Mouse (Mus musculus): ENCODE results near the gene Cacng3. TPM values are rescaled to one million over a fixed set of nuclear protein-coding genes. Genes with fewer than 3 reads are reported as not detected.
A peak's percentile ranks its signal among the peaks of the same experiment; 100 is the strongest.

The Cacng3 gene
- polyA plus RNA-seq, 1 experiment from 2014 or later, result 8.2 TPM

- no peaks in the 10 kb centered on the region for H3K4me1 ChIP-seq (replicated peaks)
- no peak overlapping the region for H3K27ac ChIP-seq
- no peak overlapping the region for H3K4me2 ChIP-seq (replicated peaks)
- H3K27me3 ChIP-seq, result no peaks in the 10 kb centered on the region
- H3K4me3 ChIP-seq (replicated peaks), result no peak overlapping the region
- H3K36me3 ChIP-seq, result no peaks in the 10 kb centered on the region
- H3K9ac ChIP-seq (replicated peaks), result no peak overlapping the region
- no peaks in the 10 kb centered on the region for H3K9me3 ChIP-seq
- WGBS, result 43% methylated on average over 5 of the region's 5 CpGs
- no peak for ATAC-seq
These were observed 53.1 kb downstream of the Cacng3 start for GRCm38 (mm10) chr7:122723358-122723876.

DNA sequence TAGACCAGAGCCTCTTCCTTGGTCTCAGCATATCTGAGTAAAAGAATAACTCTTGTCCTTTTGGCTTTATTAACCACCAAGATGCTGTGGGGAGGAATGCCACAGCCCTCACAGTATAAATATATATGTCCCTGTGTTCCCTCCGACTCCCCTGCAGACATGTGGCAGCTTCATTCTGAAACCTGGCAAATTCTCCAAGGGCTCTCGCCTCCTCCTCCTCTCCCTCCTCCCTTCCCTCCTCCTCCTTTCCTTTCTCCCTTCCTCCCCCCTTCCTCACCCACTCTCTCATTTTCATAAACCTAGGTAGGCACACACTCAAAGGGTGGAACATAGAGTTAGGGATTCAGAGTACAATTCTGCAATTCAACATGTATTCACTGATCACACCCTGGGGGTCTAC lies 56.1 kb downstream of the Cacng3 start:
- WGBS, result 86% methylated on average over 2 of the region's 2 CpGs
- H3K9me3 ChIP-seq, result no peaks in the 10 kb centered on the region

GRCm38 (mm10) chr7:122728186-122728585 lies 57.9 kb downstream of the Cacng3 start:
- no peak overlapping the region for H3K4me3 ChIP-seq (replicated peaks)
- H3K9ac ChIP-seq (replicated peaks), result no peak overlapping the region
- no peak overlapping the region for H3K27ac ChIP-seq
- H3K9me3 ChIP-seq, result no peaks in the 10 kb centered on the region
- no peaks in the 10 kb centered on the region for H3K4me1 ChIP-seq (replicated peaks)
- WGBS, result 97% methylated on average over 8 of the region's 8 CpGs
- ATAC-seq, result no peak
- H3K36me3 ChIP-seq, result no peaks in the 10 kb centered on the region
- H3K4me2 ChIP-seq (replicated peaks), result no peak overlapping the region
- H3K27me3 ChIP-seq, result no peaks in the 10 kb centered on the region

More for the DNA sequence above, 56.1 kb downstream of the Cacng3 start:
- no peaks in the 10 kb centered on the region for H3K27me3 ChIP-seq
- H3K9ac ChIP-seq (replicated peaks), result no peak overlapping the region
- no peaks in the 10 kb centered on the region for H3K36me3 ChIP-seq
- H3K27ac ChIP-seq, result no peak overlapping the region
- H3K4me2 ChIP-seq (replicated peaks), result no peak overlapping the region
- ATAC-seq, result no peak
- H3K4me3 ChIP-seq (replicated peaks), result no peak overlapping the region
- H3K4me1 ChIP-seq (replicated peaks), result no peaks in the 10 kb centered on the region

- no peaks in the 10 kb centered on the region for H3K4me1 ChIP-seq (replicated peaks)
- no peak overlapping the region for H3K27ac ChIP-seq
- H3K9ac ChIP-seq (replicated peaks), result no peak overlapping the region
- H3K36me3 ChIP-seq, result no peaks in the 10 kb centered on the region
- WGBS, result 40% methylated on average over 7 of the region's 7 CpGs
- no peak overlapping the region for H3K4me2 ChIP-seq (replicated peaks)
- ATAC-seq, result no peak
- H3K27me3 ChIP-seq, result no peaks in the 10 kb centered on the region
- no peak overlapping the region for H3K4me3 ChIP-seq (replicated peaks)
- H3K9me3 ChIP-seq, result no peaks in the 10 kb centered on the region
These were observed 58.6 kb downstream of the Cacng3 start for GRCm38 (mm10) chr7:122728846-122729245.

- Histone ChIP-seq H3K9me3 (no peaks in the 10 kb centered on the region), H3K9ac (replicated peaks) (no peak overlapping the region), H3K36me3 (no peaks in the 10 kb centered on the region), H3K27me3 (no peaks in the 10 kb centered on the region), H3K4me2 (replicated peaks) (no peak overlapping the region), H3K4me3 (replicated peaks) (no peak overlapping the region), H3K4me1 (replicated peaks) (peaks cover 25% of the 10 kb centered on the region), H3K27ac (peak overlapping the region; percentile 21; the same call in 1 of the 2 replicates)
- ATAC-seq, result no peak
- WGBS, result 32% methylated on average over 11 of the region's 11 CpGs
These were observed 65.0 kb downstream of the Cacng3 start for GRCm38 (mm10) chr7:122735323-122735722.

GRCm38 (mm10) chr7:122738541-122738940 lies 68.2 kb downstream of the Cacng3 start:
- Histone ChIP-seq H3K9ac (replicated peaks) (no peak overlapping the region), H3K4me1 (replicated peaks) (peaks cover 25% of the 10 kb centered on the region), H3K36me3 (no peaks in the 10 kb centered on the region), H3K27ac (0 out of 2 replicates have a peak overlapping the region, but pooled peaks have one; percentile 4), H3K9me3 (no peaks in the 10 kb centered on the region), H3K4me3 (replicated peaks) (no peak overlapping the region), H3K27me3 (no peaks in the 10 kb centered on the region), H3K4me2 (replicated peaks) (no peak overlapping the region)
- ATAC-seq, result peak; percentile 78
- 31% methylated on average over 5 of the region's 5 CpGs for WGBS

GRCm38 (mm10) chr7:122740663-122741062 lies 70.4 kb downstream of the Cacng3 start:
- 69% methylated on average over 2 of the region's 2 CpGs for WGBS
- Histone ChIP-seq H3K9ac (replicated peaks) (no peak overlapping the region), H3K27me3 (no peaks in the 10 kb centered on the region), H3K36me3 (no peaks in the 10 kb centered on the region), H3K4me1 (replicated peaks) (peaks cover 9% of the 10 kb centered on the region), H3K4me2 (replicated peaks) (no peak overlapping the region), H3K9me3 (no peaks in the 10 kb centered on the region), H3K27ac (no peak overlapping the region), H3K4me3 (replicated peaks) (no peak overlapping the region)
- ATAC-seq, result no peak

DNA sequence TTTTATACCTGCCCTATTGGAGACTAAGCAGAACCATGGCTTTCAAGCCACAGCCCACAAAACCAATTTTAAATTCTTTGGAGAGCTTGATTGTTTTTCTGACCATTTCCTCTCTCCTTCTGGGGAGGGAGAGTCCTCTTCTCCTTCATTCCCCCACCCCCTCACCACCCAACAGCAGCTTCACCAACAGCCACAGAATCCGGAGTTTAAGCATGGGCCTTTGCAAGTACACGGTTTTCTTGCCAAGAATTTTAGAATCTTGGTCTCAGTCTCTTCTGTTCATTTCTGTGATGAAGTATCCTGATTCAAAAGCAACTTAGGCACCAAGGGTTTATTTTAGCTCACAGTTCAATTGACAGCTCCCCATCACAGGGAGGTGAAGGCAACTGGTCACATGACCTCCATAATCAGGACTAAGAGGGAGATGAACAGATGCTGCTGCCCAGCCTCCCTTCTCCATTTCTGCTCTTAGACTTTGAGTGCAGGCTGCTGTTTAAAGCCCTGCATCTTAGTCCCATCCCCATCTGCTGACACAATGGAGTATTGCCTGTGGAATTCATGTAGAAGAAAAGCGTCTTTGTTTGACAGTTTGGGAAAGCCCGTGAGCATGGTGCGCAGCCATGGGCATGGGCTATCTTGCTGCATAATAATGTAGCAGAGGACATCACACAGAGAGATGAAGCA lies 85.8 kb downstream of the Cacng3 start:
- H3K4me3 ChIP-seq (replicated peaks), result no peak overlapping the region
- H3K9me3 ChIP-seq, result no peaks in the 10 kb centered on the region
- WGBS, result 77% methylated on average over 5 of the region's 5 CpGs
- no peak for ATAC-seq
- no peak overlapping the region for H3K9ac ChIP-seq (replicated peaks)
- H3K27ac ChIP-seq, result no peak overlapping the region
- H3K4me2 ChIP-seq (replicated peaks), result no peak overlapping the region
- peaks cover 11% of the 10 kb centered on the region for H3K4me1 ChIP-seq (replicated peaks)
- H3K36me3 ChIP-seq, result no peaks in the 10 kb centered on the region
- no peaks in the 10 kb centered on the region for H3K27me3 ChIP-seq

DNA sequence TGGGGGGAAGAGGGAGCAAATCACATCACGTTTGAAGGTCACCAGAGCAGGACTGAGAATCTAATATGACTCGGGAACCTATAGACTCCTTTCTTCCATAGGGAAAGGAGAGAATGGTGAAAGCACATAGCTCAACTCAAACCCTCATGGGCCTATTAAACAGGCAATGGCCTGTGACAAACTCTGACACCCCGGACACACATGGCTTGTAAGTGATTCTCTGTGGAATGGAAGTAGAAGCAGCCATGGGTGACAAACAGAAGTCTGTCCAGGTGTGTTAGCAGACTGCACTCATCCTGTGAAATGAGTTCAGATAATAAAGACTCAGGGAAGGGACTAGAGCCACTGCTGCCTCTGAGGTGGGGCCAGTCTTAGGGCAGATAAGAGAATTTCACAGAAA lies 88.4 kb downstream of the Cacng3 start:
- no peak overlapping the region for H3K9ac ChIP-seq (replicated peaks)
- H3K27me3 ChIP-seq, result no peaks in the 10 kb centered on the region
- H3K27ac ChIP-seq, result no peak overlapping the region
- no peak overlapping the region for H3K4me3 ChIP-seq (replicated peaks)
- WGBS, result 61% methylated on average over 3 of the region's 3 CpGs
- no peak for ATAC-seq
- peaks cover 9% of the 10 kb centered on the region for H3K4me1 ChIP-seq (replicated peaks)
- H3K4me2 ChIP-seq (replicated peaks), result no peak overlapping the region
- 0 out of 2 replicates have a peak, but pooled peaks cover 4% of the 10 kb centered on the region for H3K9me3 ChIP-seq
- no peaks in the 10 kb centered on the region for H3K36me3 ChIP-seq

- Histone ChIP-seq H3K4me3 (replicated peaks) (no peak overlapping the region), H3K27ac (no peak overlapping the region), H3K9ac (replicated peaks) (no peak overlapping the region), H3K27me3 (no peaks in the 10 kb centered on the region), H3K4me2 (replicated peaks) (no peak overlapping the region), H3K9me3 (0 out of 2 replicates have a peak, but pooled peaks cover 4% of the 10 kb centered on the region), H3K36me3 (no peaks in the 10 kb centered on the region), H3K4me1 (replicated peaks) (peaks cover 9% of the 10 kb centered on the region)
- WGBS, result 74% methylated on average over 5 of the region's 5 CpGs
- ATAC-seq, result no peak
These were observed 94.2 kb downstream of the Cacng3 start for GRCm38 (mm10) chr7:122764506-122764905.

GRCm38 (mm10) chr7:122768292-122769020 lies 98.2 kb downstream of the Cacng3 start:
- H3K4me3 ChIP-seq (replicated peaks), result no peak overlapping the region
- H3K9ac ChIP-seq (replicated peaks), result no peak overlapping the region
- no peaks in the 10 kb centered on the region for H3K9me3 ChIP-seq
- 89% methylated on average over 27 of the region's 27 CpGs for WGBS
- no peaks in the 10 kb centered on the region for H3K36me3 ChIP-seq
- no peaks in the 10 kb centered on the region for H3K4me1 ChIP-seq (replicated peaks)
- ATAC-seq, result no peak
- no peak overlapping the region for H3K27ac ChIP-seq
- no peaks in the 10 kb centered on the region for H3K27me3 ChIP-seq
- H3K4me2 ChIP-seq (replicated peaks), result no peak overlapping the region

- no peaks in the 10 kb centered on the region for H3K9me3 ChIP-seq
- H3K27ac ChIP-seq, result no peak overlapping the region
- no peaks in the 10 kb centered on the region for H3K36me3 ChIP-seq
- H3K9ac ChIP-seq (replicated peaks), result no peak overlapping the region
- H3K4me2 ChIP-seq (replicated peaks), result no peak overlapping the region
- 87% methylated on average over 7 of the region's 7 CpGs for WGBS
- ATAC-seq, result no peak
- H3K4me3 ChIP-seq (replicated peaks), result no peak overlapping the region
- no peaks in the 10 kb centered on the region for H3K4me1 ChIP-seq (replicated peaks)
- H3K27me3 ChIP-seq, result no peaks in the 10 kb centered on the region
These were observed 109.3 kb downstream of the Cacng3 start for GRCm38 (mm10) chr7:122779601-122780000.

All from midbrain, embryonic 13.5 days (tissue).